Mouse (Mus musculus): Measurements from ENCODE around the gene L3hypdh.

- no peak for TF ChIP-seq CTCF (IDR thresholded peaks at IDR 0.05; ENCODE audit: extremely low read depth, insufficient read depth, low read length)
- no peak for TF ChIP-seq POLR2A (IDR thresholded peaks at IDR 0.05; ENCODE audit: extremely low read depth, insufficient read depth, low read length)
Measured at GRCm38 (mm10) chr12:72081961-72082360, 3.3 kb downstream of the L3hypdh start.
